Mouse (Mus musculus) hindbrain, embryonic 13.5 days (tissue): Measurements from ENCODE around the gene Dpf1. TPM values are rescaled to one million over a fixed set of nuclear protein-coding genes. Genes with fewer than 3 reads are reported as not detected.

Source experiments
- ATAC-seq: fragments of 200-750 bp; cut with Nextera tagmentation; 2 replicates; pipeline ENCODE4 v1.8.0; 2017; ENCODE audit warnings: moderate TSS enrichment; ENCODE audit not compliant: low FRiP score
- H3K27ac ChIP-seq: fragments of 300-500 bp; sonication (generic); 2 replicates; pipeline ENCODE4 v1.5.1; 2015; ENCODE audit warnings: inconsistent platforms, mild to moderate bottlenecking, moderate library complexity
- H3K27me3 ChIP-seq: fragments of 300-500 bp; sonication (generic); 2 replicates; pipeline ENCODE4 v1.6.1; 2015; ENCODE audit warnings: mild to moderate bottlenecking, inconsistent platforms
- H3K36me3 ChIP-seq: fragments of 300-500 bp; sonication (generic); 2 replicates; pipeline ENCODE4 v1.6.1; 2015; ENCODE audit warnings: mild to moderate bottlenecking, inconsistent platforms
- H3K4me1 ChIP-seq: fragments of 300-500 bp; sonication (generic); replicated peaks from 2 replicates; pipeline ENCODE4 v1.6.1; 2015; ENCODE audit warnings: inconsistent platforms
- H3K4me2 ChIP-seq: fragments of 300-500 bp; sonication (generic); 2 replicates; pipeline ENCODE4 v1.6.1; 2015; ENCODE audit warnings: inconsistent platforms, mild to moderate bottlenecking, moderate library complexity
- H3K4me3 ChIP-seq: fragments of 300-500 bp; sonication (generic); 2 replicates; pipeline ENCODE4 v1.5.1; 2015; ENCODE audit warnings: mild to moderate bottlenecking, inconsistent platforms
- H3K9ac ChIP-seq: fragments of 300-500 bp; sonication (generic); 2 replicates; pipeline ENCODE4 v1.6.1; 2015; ENCODE audit warnings: mild to moderate bottlenecking, inconsistent platforms
- H3K9me3 ChIP-seq: fragments of 300-500 bp; sonication (generic); 2 replicates; pipeline ENCODE4 v1.6.1; 2016; ENCODE audit warnings: inconsistent platforms
- WGBS: fragments of 180-500 bp; shearing (Covaris S2); methylation state at CpG from one replicate; pipeline ENCODE4 v1.1.7; 2015; 5-methylcytosine and 5-hydroxymethylcytosine counted together
- polyA plus RNA-seq: library from polyadenylated mRNA; unstranded; fragments of >200 nt; fragmentation: Nextera tagmentation; extraction: Ambion mirVana; gene quantifications from 2 replicates; pipeline ENCODE4 v1.2.1, GENCODE M21; 2015

Gene Dpf1
- polyA plus RNA-seq, 1 experiment from 2014 or later, result 187 TPM

- 0 out of 2 replicates have a peak, but pooled peaks have one; percentile 27 for ATAC-seq
- Histone ChIP-seq H3K4me3 (no peak overlapping the region), H3K9me3 (no peaks in the 10 kb centered on the region), H3K4me1 (peaks cover 47% of the 10 kb centered on the region), H3K9ac (no peak overlapping the region), H3K27ac (peak overlapping the region; percentile 78), H3K36me3 (no peaks in the 10 kb centered on the region), H3K27me3 (peaks cover 20% of the 10 kb centered on the region; the same call in 1 of the 2 replicates), H3K4me2 (no peak overlapping the region)
- 19% methylated on average over 6 of the region's 7 CpGs for WGBS
These were observed 11.9 kb upstream of the Dpf1 start for GRCm38 (mm10) chr7:29291616-29292457.

- no peak for ATAC-seq
- Histone ChIP-seq H3K9ac (no peak overlapping the region; the same call in 1 of the 2 replicates), H3K4me3 (no peak overlapping the region), H3K36me3 (no peaks in the 10 kb centered on the region), H3K27me3 (peaks cover 19% of the 10 kb centered on the region; the same call in 1 of the 2 replicates), H3K4me2 (no peak overlapping the region), H3K27ac (peak overlapping the region; percentile 78), H3K4me1 (peaks cover 47% of the 10 kb centered on the region), H3K9me3 (no peaks in the 10 kb centered on the region)
- 24% methylated on average over 8 of the region's 8 CpGs for WGBS
These were observed 11.2 kb upstream of the Dpf1 start for GRCm38 (mm10) chr7:29292458-29293098.

GRCm38 (mm10) chr7:29293131-29294065, 10.4 kb upstream of the Dpf1 start:
- Histone ChIP-seq H3K27me3 (peaks cover 15% of the 10 kb centered on the region; the same call in 1 of the 2 replicates), H3K27ac (peak overlapping the region; percentile 78), H3K4me2 (no peak overlapping the region), H3K9ac (peak overlapping the region; percentile 43; the same call in 1 of the 2 replicates), H3K9me3 (no peaks in the 10 kb centered on the region), H3K36me3 (no peaks in the 10 kb centered on the region), H3K4me3 (no peak overlapping the region), H3K4me1 (peaks cover 47% of the 10 kb centered on the region)
- 0 out of 2 replicates have a peak, but pooled peaks have one; percentile 8 for ATAC-seq
- WGBS, result 18% methylated on average over 19 of the region's 19 CpGs

- no peak for ATAC-seq
- H3K4me1 ChIP-seq, result peaks cover 40% of the 10 kb centered on the region
- WGBS, result 49% methylated on average over 13 of the region's 13 CpGs
- peaks cover 12% of the 10 kb centered on the region; the same call in 1 of the 2 replicates for H3K27me3 ChIP-seq
- no peak overlapping the region for H3K4me3 ChIP-seq
- no peak overlapping the region for H3K27ac ChIP-seq
- H3K9me3 ChIP-seq, result no peaks in the 10 kb centered on the region
- H3K36me3 ChIP-seq, result no peaks in the 10 kb centered on the region
- peak overlapping the region; percentile 35; the same call in 1 of the 2 replicates for H3K9ac ChIP-seq
- H3K4me2 ChIP-seq, result no peak overlapping the region
These were observed 9.5 kb upstream of the Dpf1 start for GRCm38 (mm10) chr7:29294111-29294761.

GRCm38 (mm10) chr7:29295861-29296647, 7.7 kb upstream of the Dpf1 start:
- Histone ChIP-seq H3K9ac (no peak overlapping the region), H3K9me3 (no peaks in the 10 kb centered on the region), H3K4me1 (peaks cover 23% of the 10 kb centered on the region), H3K27me3 (0 out of 2 replicates have a peak, but pooled peaks cover 5% of the 10 kb centered on the region), H3K4me3 (no peak overlapping the region), H3K4me2 (no peak overlapping the region), H3K27ac (no peak overlapping the region), H3K36me3 (no peaks in the 10 kb centered on the region)
- ATAC-seq, result no peak
- 83% methylated on average over 24 of the region's 24 CpGs for WGBS

GRCm38 (mm10) chr7:29296998-29297397, 6.8 kb upstream of the Dpf1 start:
- H3K9ac ChIP-seq, result no peak overlapping the region
- H3K27ac ChIP-seq, result no peak overlapping the region
- H3K9me3 ChIP-seq, result no peaks in the 10 kb centered on the region
- no peak overlapping the region for H3K4me2 ChIP-seq
- WGBS, result 9% methylated on average over 10 of the region's 10 CpGs
- ATAC-seq, result no peak
- H3K4me1 ChIP-seq, result peaks cover 18% of the 10 kb centered on the region
- 0 out of 2 replicates have a peak, but pooled peaks cover 5% of the 10 kb centered on the region for H3K27me3 ChIP-seq
- no peaks in the 10 kb centered on the region for H3K36me3 ChIP-seq
- H3K4me3 ChIP-seq, result no peak overlapping the region

- H3K4me1 ChIP-seq, result peaks cover 30% of the 10 kb centered on the region
- no peaks in the 10 kb centered on the region for H3K9me3 ChIP-seq
- H3K27me3 ChIP-seq, result 0 out of 2 replicates have a peak, but pooled peaks cover 4% of the 10 kb centered on the region
- peak overlapping the region; percentile 37; the same call in 1 of the 2 replicates for H3K4me2 ChIP-seq
- no peak for ATAC-seq
- H3K36me3 ChIP-seq, result no peaks in the 10 kb centered on the region
- no peak overlapping the region for H3K9ac ChIP-seq
- H3K4me3 ChIP-seq, result 0 out of 2 replicates have a peak overlapping the region, but pooled peaks have one; percentile 12
- H3K27ac ChIP-seq, result peak overlapping the region; percentile 65
- WGBS, result under 1% methylated on average over 7 of the region's 7 CpGs
These were observed 2.6 kb upstream of the Dpf1 start for GRCm38 (mm10) chr7:29301127-29301566.

GRCm38 (mm10) chr7:29302641-29303040, 1.1 kb upstream of the Dpf1 start:
- Histone ChIP-seq H3K27me3 (0 out of 2 replicates have a peak, but pooled peaks cover 2% of the 10 kb centered on the region), H3K4me2 (no peak overlapping the region), H3K9ac (no peak overlapping the region), H3K36me3 (no peaks in the 10 kb centered on the region), H3K4me1 (peaks cover 45% of the 10 kb centered on the region), H3K4me3 (no peak overlapping the region), H3K27ac (no peak overlapping the region), H3K9me3 (no peaks in the 10 kb centered on the region)
- 72% methylated on average over 7 of the region's 7 CpGs for WGBS
- no peak for ATAC-seq

GRCm38 (mm10) chr7:29304463-29305262, 912 bp downstream of the Dpf1 start:
- peak overlapping the region; percentile 95 for H3K9ac ChIP-seq
- peak; percentile 3 for ATAC-seq
- H3K9me3 ChIP-seq, result no peaks in the 10 kb centered on the region
- H3K36me3 ChIP-seq, result no peaks in the 10 kb centered on the region
- peak overlapping the region; percentile 91 for H3K4me2 ChIP-seq
- under 1% methylated on average over 38 of the region's 48 CpGs for WGBS
- H3K4me3 ChIP-seq, result peak overlapping the region; percentile 75
- H3K4me1 ChIP-seq, result peaks cover 63% of the 10 kb centered on the region
- H3K27ac ChIP-seq, result peak overlapping the region; percentile 96
- no peaks in the 10 kb centered on the region for H3K27me3 ChIP-seq
